Mouse (Mus musculus) gastrocnemius, postnatal 14 days (tissue): ENCODE results near the gene Ceacam10. TPM values are rescaled to one million over a fixed set of nuclear protein-coding genes. Genes with fewer than 3 reads are reported as not detected.
"Not testable (repeated sequence)": the region's sequence is repeated elsewhere in the genome, so short reads cannot be mapped to it uniquely, and the experiment has no call there.

Source experiments
- DNase-seq: peaks from one replicate; pipeline ENCODE4 v3.0.0; 2021; ENCODE audit warnings: mixed read lengths
- intact Hi-C: fragments of 180-260 bp; cut with DNase I; formaldehyde crosslinking; loops from one replicate; pipeline ENCODE4 v1.15.1; 2025; ENCODE audit warnings: low total_unique reads
- long read RNA-seq, 2 experiments: library from polyadenylated mRNA; stranded (forward); transcript quantifications; one replicate each; pipeline ENCODE4 v2.0.0; 2021
- total RNA-seq, 2 experiments: library from RNA; stranded (reverse); gene quantifications; 2 replicates each; pipeline ENCODE4 v1.2.3; 2021

Ceacam10 gene
- not detected for total RNA-seq
- long read RNA-seq, experiment 1: 0 reads
- long read RNA-seq, experiment 2: 0 reads

GRCm38 (mm10) chr7:24776918-24777317, at the start of gene Ceacam10:
TSS of gene Ceacam10 (plus strand) at chr7:24777206.
- intact Hi-C loops, DNase-seq: not testable (repeated sequence)

GRCm38 (mm10) chr7:24735970-24736670, 40.9 kb upstream of the Ceacam10 start:
- intact Hi-C loops: no loop called here
- DNase-seq: peak; percentile 31

- no peak for DNase-seq
- intact Hi-C loops: no loop called here
Measured at GRCm38 (mm10) chr7:24750695-24751094, 26.3 kb upstream of the Ceacam10 start.

- no peak for DNase-seq
- intact Hi-C loops: no loop called here
Measured at GRCm38 (mm10) chr7:24751610-24752009, 25.4 kb upstream of the Ceacam10 start.

GRCm38 (mm10) chr7:24753476-24753875, 23.5 kb upstream of the Ceacam10 start:
- DNase-seq: no peak
- intact Hi-C loops: no loop called here

- no peak for DNase-seq
- intact Hi-C loops: no loop called here
Measured at GRCm38 (mm10) chr7:24758520-24758919, 18.5 kb upstream of the Ceacam10 start.

- no peak for DNase-seq
- intact Hi-C loops: no loop called here
Measured at GRCm38 (mm10) chr7:24760211-24760610, 16.8 kb upstream of the Ceacam10 start, which contains the start of gene Cd177. TSS of gene Cd177 (minus strand) at chr7:24760311.

- DNase-seq: no peak
- intact Hi-C loops: no loop called here
Measured at GRCm38 (mm10) chr7:24761161-24761560, 15.8 kb upstream of the Ceacam10 start.

GRCm38 (mm10) chr7:24762574-24762973, 14.4 kb upstream of the Ceacam10 start:
- no peak for DNase-seq

GRCm38 (mm10) chr7:24771361-24771760, 5.6 kb upstream of the Ceacam10 start:
- DNase-seq: no peak
- intact Hi-C loops: no loop called here

More at GRCm38 (mm10) chr7:24762574-24762973, 14.4 kb upstream of the Ceacam10 start:
- intact Hi-C loops: no loop called here

GRCm38 (mm10) chr7:24773942-24774535, 3.0 kb upstream of the Ceacam10 start:
- no peak for DNase-seq
- intact Hi-C loops: no loop called here

- no peak for DNase-seq
- intact Hi-C loops: no loop called here
Measured at GRCm38 (mm10) chr7:24776145-24776544, 861 bp upstream of the Ceacam10 start.

- intact Hi-C loops: no loop called here
- no peak for DNase-seq
Measured at GRCm38 (mm10) chr7:24797918-24798317, 20.9 kb downstream of the Ceacam10 start.

- no peak for DNase-seq
- intact Hi-C loops: no loop called here
Measured at GRCm38 (mm10) chr7:24802149-24802767, 25.3 kb downstream of the Ceacam10 start.

GRCm38 (mm10) chr7:24804826-24805225, 27.8 kb downstream of the Ceacam10 start:
- intact Hi-C loops: no loop called here
- DNase-seq: no peak

- intact Hi-C loops: no loop called here
- no peak for DNase-seq
Measured at GRCm38 (mm10) chr7:24809041-24809440, 32.0 kb downstream of the Ceacam10 start.

- intact Hi-C loops: no loop called here
Measured at GRCm38 (mm10) chr7:24817502-24817901, 40.5 kb downstream of the Ceacam10 start.

GRCm38 (mm10) chr7:24824452-24824851, 47.4 kb downstream of the Ceacam10 start:
- no peak for DNase-seq
- intact Hi-C loops: no loop called here

More at GRCm38 (mm10) chr7:24817502-24817901, 40.5 kb downstream of the Ceacam10 start:
- peak; percentile 46 for DNase-seq

- DNase-seq: no peak
- intact Hi-C loops: no loop called here
Measured at GRCm38 (mm10) chr7:24827181-24827580, 50.2 kb downstream of the Ceacam10 start.
